Mouse (Mus musculus): ENCODE results near the gene Tnrc18. TPM values are rescaled to one million over a fixed set of nuclear protein-coding genes. Genes with fewer than 3 reads are reported as not detected.
"Not testable (repeated sequence)": the region's sequence is repeated elsewhere in the genome, so short reads cannot be mapped to it uniquely, and the experiment has no call there.

Gene Tnrc18
- 1 to 10 TPM; 4.1 to 4.3 TPM for polyA plus RNA-seq (2017; shearing (Covaris generic))

DNA sequence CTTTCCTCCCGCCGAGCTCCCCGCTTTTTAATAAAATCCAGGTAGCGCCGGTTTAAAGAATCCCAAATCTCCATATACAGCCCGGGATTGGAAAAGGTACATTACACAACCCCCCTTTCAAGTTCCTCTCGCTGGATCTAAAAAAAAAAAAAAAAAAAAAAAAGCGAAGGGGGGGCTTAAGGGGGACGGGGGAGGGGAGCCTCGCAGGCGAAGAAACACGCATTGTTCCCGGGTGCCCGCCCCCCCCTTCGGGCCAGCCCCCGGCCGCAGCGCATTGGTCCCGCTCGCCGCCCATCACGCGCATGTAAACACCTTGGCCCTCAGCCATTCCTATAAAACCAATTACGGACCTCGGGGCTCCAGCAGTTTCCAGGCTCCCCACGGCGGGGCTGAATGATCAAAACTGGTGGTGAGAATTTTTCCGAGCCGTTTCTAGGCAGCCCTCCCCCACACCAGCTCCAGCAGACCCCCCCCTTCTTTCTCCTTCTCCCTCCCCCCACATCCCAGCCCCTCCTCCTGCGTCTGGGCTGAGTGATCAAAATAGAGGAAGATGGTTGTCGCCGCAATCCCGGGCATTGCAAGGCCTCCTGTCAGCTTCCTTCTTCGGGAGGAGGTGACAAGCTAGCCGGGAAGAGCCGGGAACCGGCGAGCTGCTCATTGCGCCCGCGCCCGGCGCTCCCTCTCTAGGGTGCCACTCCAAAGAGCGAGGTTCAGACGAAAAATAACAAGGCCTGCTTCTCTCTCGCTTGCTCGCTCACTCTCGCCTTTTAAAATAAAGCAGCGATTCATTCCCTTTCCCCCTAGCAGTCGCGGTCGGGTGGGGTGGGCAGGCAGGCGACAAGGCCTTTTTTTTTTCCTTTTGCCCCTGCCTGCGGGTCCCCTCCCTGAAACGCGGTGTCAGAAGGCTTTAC, at the start of gene Tnrc18:
Tnrc18 (minus strand) TSS at position 139 of the 911 bp plus-strand sequence.
- ATAC-seq, result no peak

DNA sequence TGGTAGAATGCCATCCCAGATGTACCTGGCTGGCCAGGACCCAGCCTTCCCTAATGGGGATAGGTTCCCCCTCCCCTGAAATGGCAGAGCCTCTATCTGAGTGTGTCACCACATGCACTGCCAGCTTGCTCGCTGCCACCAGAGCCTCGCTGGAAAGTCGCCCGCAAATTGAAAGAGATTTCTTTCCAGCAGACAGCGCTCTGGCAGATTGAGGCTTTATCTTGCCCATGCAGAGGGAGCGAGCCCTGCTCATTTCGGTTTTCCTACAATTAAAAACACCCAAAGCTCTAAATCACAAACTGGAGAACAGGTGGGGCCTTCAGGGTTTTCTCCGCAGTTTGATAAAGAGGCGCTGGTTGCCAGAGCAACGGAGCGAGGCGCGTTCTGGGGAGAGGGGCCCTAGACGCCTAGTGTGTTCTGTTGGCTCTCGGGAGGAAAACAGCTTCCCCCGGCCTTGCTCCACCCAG, 40.3 kb upstream of the Tnrc18 start:
- ATAC-seq, result no peak

DNA sequence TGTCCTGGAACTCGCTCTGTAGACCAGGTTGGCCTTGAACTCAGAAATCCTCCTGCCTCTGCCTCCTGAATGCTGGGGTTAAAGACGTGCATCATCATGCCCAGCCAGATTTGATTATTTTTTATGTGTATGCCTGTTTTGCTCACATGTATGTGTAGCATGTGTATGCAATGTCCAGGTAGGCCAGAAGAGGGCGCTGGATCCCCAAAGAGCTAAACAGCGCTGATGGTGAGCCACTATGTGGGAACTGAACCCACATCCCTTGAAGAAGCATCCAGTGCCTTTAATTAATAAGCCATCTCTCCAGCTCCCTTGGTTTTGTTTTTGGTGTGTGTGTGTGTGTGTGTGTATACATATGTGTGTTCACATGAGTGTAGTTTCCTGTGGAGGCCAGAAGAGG, 38.9 kb upstream of the Tnrc18 start:
- no peak for ATAC-seq

DNA sequence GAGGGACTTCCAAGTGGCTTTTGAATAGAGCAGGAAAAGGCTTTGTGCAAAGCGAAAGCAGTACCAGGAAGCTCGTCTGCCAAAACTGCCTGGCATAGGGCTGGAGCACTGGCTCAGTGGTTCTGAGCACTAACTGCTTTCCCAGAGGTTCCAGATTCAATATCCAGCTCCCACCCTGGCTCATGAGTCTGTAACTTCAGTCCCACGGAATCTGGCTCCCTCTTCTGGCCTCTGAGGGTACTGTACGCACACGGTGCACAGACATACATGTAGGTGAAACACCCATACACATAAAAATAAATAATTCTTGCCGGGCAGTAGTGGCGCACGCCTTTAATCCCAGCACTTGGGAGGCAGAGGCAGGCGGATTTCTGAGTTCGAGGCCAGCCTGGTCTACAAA, 37.4 kb upstream of the Tnrc18 start:
- no peak for ATAC-seq

DNA sequence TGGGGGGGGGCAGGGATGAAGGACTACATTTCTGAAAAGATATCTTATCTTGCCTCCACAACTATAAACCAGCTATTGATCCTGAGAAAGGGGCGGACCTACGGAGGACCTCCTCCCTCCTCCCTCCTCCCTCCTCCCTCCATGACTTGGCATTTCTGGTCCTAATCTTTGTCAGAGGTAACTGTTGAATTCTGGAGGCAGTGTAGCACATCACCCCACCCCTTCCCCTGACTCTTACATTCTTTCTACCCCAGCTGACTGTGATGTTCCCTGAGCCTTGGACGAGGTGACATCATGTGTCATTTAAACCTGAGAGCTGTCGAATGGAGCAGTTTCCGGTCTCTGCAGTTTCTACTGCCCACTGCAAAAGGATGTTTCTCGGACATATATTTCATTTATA, 36.1 kb upstream of the Tnrc18 start:
- ATAC-seq, result no peak

DNA sequence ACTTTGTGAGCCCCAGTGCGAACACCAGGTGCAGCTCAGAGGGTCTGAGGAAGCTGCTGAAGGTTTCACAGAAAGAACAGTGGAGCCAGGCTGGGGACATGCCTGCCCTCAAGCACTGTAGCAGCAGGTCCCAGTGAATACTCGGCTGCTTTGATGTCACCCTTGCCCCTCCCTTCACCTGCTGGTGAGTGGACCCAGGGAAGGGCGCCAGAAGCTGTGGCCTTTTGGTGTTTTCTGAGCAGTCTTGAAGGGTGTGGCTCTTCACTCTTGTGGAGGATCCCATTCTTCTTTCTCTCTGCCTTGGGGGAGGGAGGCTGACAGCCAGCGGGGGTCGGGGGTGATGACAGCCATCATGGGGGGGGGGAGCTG, 34.2 kb upstream of the Tnrc18 start:
- ATAC-seq, result no peak

DNA sequence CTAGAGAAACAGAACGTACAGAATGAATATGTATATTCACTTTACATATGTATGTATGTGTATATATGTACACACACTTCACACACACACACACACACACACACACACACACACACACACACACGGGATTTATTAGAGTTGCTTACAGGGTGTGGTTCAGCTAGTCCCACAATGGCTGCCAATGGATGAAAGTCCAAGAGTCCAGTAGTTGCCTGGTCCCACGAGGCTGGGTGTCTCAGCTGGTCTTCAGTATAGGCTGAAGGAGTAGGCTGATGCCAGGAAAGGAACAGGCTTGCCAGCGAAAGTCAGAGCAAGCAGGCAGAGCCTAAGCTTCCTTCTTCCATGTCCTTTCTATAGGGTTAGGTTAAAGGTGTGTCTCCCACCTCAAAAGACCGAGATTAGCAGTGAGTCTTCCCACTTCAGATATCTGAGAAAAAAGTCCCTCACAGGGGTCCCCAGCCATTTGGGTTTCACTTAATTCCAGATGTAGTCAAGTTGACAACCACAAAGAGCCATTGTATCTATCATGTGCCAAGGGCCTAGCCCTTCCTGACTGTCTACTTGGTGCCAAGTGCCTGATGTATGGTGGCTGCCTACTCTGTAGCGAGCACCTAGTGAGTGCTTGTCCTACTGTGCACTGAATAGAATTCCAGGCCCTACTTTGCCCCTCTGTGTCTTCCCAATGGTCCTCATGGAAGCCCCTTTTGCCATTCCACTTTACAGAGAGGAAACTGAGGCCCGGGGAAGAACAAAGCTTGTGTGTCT, 33.6 kb upstream of the Tnrc18 start:
- no peak for ATAC-seq

DNA sequence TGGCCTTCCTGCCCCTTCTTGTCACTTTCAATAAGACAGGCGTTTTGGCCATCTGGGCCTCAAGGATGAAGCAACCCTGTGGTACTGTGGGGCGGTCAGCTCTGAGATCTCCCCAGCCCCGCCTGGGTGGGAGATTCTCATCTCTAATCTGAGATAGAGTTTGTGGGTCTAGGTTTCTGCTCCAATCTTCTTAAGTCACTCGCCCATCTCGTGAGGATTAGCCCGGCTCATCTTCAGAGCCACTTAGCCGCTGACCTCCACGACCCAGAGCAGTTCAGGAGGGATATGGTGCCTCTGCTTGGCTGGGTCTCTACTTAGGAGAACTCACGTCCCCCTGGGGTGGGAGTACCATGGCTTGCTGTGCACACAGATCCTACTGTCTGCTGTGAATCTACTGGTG, 33.0 kb upstream of the Tnrc18 start:
- no peak for ATAC-seq

DNA sequence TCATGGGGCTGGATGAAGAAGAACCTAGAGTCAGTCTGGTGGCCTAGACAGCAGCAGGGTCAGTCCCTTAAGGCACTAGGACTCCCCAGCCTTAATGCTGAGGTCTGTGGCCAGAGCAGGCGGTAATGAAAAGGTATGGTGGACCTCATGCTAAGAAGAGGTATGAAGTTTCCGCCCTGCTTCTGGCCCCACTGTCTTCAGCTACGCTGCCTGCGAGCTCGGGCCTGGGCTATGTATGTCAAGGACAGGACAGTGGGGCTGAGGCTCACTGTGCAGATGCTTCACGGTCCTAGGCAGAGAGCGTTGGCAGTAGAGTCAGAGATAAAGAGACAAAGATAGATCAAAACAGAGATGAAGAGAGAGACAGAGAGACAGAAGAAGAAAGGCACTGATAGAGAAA, 31.4 kb upstream of the Tnrc18 start:
- ATAC-seq, result no peak

DNA sequence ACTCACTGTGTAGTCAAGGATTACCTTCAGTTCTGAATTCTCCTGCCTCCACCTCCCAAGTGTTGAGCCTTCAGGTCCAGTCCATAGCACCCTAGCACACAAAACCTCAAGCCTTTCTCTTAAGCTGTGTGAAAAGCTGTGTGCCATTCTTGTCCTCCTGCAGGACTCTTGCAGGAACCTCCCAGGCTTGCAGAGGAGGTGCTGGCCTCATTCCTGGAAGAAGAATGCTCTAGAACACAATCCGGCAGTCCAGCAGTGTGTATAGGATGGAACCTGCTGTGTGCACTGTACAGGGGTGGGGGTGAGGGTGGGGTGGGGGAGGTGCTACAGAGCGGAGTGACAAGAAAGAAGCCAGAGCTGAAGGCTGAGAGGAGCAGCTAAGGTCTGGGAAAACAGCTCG, 30.7 kb upstream of the Tnrc18 start:
- no peak for ATAC-seq

DNA sequence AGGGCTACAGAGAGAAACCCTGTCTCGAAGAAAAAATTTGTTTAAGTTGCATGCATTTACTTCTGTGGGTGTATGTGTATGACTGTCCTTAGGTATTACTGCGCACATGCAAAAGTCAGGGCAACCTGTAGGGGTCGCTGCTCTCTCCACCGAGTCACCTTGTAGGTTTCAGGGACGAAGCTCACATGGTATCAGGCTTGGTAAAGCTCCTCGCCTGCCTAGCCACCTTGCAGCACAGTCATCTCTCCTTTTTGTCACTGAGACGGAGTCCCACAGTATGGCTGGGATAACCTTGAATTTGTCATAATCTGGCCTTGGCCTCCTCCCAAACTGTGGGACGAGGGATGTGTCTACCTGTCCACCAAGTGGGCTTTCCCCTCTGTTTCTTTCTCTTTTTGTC, 27.0 kb upstream of the Tnrc18 start:
- ATAC-seq, result no peak

DNA sequence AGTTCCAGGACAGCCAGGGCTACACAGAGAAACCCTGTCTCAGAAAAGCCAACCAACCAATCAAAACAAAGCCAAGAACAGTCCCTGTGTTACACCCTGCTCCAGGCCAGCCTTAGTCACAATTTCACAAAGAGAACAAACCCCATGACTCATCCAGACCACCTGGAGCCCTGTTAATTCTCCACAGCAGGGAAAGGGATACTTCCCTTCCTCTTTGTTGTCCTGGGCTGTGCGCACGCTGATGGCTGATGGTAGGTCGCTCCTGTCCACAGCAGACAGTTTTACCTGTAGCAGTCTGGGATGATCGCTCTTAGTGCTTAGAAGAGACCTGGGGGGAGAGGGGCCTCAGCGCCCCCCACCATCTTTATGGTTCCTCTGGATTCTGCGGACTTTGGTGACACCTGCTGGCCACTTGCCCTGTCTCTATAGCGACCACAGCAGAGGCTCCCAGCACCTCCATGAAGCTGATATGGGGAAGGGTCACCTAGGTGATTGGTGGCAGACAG, 24.7 kb upstream of the Tnrc18 start:
- no peak for ATAC-seq

DNA sequence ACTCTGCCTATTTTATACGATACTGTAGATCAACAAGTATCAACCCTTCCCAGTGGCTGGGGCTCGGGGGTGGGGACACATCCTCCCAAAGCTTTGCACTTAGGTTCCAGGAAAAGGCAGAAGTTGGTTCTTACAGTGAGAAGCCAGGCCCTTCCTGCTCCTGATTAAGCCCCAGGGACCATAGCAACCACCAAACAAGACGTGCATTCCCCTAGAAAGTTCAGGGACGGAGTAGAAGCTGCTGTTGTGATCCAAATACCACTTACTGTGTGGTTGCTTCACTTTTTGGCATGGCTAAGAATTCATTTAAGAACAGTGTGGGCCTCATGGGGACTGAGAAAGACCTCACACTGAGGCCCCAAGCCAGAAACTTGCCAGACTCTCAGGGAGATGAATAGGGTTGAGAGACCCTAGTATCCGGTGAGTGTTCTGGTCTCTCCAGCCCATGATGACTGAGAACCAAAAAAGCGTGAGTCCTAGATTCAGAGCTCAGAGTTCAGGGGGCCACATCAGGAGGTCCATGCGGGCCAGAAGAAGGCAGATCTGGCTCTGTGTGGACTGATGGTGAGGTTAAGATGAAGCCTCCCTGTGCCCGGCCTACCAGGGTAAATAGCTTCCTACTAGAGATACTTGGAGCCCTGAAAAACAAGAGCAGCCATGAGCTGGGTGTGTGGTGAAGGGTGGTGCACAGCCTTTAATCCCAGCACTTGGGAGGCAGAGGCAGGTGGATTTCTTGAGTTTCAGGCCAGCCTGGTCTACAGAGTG, 24.1 kb upstream of the Tnrc18 start:
- no peak for ATAC-seq

DNA sequence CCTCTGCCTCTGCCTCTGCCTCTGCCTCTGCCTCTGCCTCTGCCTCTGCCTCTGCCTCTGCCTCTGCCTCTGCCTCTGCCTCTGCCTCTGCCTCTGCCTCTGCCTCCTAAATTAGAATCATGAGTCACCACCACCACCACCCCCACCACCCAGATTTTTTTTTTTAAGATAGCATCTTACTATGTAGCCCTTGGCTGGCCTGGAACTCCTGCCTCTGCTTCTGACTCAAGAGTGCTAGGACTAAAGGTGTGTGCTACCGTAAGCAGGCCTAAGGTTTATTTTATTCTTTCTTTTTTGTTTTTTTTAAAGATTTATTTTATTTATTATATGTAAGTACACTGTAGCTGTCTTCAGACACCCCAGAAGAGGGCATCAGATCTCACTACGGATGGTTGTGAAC, 20.0 kb upstream of the Tnrc18 start:
- not testable (repeated sequence) for ATAC-seq

DNA sequence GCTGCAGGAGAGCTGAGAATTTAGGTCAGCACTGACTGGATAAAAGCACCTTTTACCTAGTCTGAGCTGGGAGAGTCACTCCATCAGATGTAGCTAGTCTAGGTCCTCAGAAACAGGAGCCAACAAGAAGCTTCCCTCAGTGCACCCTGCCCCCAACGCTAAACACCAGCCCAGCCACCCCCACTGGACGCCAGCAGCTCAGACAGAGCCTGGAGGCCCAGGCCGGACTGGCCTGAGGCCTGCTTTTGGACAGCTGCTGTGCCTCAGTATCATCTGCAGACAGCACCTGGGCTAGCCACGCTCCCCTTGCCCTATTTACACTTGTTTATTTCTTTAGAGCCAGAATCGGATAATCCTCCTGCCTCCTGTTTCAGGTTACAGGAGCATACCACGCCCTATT, 19.4 kb upstream of the Tnrc18 start:
- no peak for ATAC-seq

DNA sequence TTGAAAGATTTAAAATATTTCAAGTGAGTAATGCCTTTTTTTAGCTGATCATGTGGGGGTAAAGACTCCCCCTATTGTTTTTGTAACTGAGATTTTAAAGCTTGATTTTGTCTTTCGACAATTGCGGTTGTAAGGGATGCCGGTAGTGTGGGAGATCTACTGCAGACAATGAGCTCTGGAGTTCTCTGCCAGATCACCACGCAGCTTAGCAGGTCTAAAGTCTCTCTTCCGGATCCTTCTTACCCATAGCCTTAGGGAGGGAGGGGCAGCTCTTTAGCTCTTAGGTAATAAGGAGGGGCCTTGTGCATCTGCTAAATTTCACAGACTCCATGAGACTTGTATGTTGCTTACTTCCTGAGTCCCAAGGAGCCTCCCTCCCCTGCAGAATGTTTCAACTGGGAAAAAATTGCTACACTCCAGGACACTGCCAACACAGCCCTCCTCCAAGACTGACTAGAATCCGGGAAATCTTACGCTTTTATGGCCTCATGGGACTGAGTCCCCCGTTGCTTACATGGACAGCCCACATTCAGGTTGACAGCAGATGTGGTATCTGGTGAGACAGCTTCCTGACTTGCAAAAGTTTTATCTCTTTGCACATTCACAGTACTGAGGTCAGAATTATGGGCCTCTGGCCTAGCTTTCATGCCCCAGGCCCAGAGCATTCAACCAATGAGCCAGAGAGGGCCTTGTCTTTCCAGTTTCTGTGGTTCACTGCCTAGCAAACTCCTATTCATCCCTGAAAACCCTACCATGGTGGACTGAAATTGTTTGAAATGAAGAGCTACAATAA, 16.4 kb upstream of the Tnrc18 start:
- no peak for ATAC-seq

DNA sequence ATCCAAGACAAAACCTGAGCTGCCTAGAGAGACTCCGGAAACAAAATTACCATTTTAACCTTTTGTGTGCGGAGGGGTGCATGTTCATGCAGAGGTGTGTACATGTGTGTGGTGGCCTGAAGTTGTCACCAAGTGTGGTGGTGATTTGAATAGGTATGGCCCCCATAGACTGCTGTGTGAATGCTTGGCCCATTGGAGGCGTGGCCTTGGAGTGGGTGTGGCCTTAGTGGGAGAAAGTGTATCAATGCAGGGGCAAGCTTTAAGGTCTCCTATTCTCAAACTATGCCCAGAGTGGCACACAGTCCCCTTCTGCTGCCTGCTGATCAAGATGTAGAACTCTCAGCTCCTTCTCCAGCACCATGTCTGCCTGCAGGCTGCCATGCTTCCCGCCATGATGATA, 8.7 kb upstream of the Tnrc18 start:
- ATAC-seq, result no peak

DNA sequence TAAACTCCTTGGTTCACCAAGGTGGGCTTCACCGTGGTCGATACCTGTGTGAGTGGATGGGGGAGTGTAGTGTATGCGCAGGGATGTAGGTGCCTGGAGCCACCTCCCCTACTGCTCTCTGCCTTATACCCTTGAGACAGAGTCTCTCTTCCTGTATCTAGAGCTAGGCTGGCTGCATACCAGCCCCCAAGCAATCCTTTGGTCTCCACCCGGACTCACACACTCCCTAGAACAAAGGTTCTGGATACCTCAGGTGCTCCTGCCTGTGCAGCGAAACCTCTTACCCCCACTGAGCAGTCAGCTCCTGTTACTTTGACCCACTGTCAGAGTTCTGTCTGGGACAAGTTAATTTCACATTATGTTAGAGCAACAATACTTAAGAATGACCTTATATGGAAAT, 8.2 kb upstream of the Tnrc18 start:
- ATAC-seq, result no peak

DNA sequence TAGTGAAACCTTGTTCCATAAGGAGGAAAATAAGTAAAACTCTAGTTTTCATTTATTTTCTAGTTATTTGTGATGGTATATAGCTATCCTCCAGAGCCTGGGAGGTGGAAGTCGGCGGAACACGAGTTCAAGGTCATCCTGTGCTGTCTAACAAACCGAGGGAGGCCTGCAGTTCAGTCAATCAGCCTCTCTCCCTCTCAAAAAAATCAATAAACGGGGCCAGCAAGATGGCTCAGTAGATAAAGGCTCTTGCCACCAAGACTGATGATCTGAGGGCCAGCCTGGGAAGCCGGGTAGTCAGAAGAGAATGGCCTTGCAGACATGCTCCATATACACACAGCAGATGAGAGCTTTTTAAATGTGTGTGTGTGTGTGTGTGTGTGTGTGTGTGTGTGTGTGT, 6.6 kb upstream of the Tnrc18 start:
- ATAC-seq, result no peak

DNA sequence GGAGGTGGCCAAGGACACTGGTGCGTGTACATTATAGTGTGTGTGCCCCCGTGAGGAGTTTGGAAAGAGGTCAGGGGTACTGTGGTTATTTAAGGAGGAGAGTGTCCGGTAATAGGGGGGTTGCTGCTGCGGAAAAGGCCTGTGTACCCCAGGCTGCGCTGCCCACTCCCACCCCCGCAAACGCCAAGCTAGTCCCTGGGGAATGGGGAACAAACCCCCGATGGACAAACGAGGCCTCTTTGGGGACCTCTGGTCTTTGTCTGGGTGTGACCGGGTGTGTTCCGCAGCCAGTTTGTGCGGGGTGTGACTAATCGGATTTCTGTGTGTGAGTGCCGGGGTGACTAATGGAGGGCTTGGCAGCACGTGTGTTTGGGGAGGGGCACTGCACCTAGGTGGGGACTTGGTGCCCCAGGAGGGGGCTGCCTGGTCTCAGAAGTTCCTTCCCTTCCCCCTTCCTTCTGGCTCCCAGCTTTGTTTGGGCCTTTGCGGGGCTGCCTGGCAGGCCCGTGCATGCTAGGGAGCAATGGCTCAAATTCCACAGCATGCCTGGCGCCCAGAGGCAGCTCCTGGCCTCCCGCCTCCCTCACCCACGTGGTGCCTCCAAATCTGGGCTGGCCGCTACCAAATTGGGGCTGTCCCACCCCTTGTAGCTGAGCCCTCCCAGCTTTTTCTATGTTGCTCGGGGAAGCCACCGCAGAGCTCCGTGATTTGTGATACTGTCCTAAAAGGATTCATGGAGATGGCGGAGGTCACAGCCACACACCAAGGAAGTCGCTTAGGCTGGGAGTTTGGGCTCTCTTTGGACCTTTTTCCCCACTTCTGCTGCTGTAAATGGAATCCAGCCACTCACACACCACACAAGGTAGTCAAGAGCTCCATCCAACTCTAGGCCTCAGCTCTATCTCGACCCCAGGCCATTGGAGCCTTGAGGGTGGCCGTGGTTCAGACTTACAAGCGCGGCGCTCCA, 5.9 kb upstream of the Tnrc18 start:
- no peak for ATAC-seq

All from activated CD4-positive, CD25-positive, alpha-beta regulatory T cell, adult 4 months (primary cell).